21 mouse cellular contexts compared by ENCODE assay signal in genomic region chr17:85352731-85353130, GRCm38 (mm10).
A peak's percentile ranks its signal among the peaks of the same experiment; 100 is the strongest.
DNase-seq lines count a peak whose midpoint lies in the region; TF ChIP-seq lines count a peak whose summit lies in the region.
"Had no signal": no experiment of that assay in that cellular context is flagged by ENCODE, and none has a peak within 500 bp of the region (broad histone marks: within the 10 kb centered on the region; RNA-seq: fewer than 3 reads in every experiment).

No protein-coding gene starts in this region.

- H3K27ac ChIP-seq in cerebellum, adult 2 months (ENCODE audit: insufficient read depth, low read length) = no peak overlapping the region
- H3K27ac ChIP-seq: embryonic facial prominence, embryonic 10.5 days; hindbrain, embryonic 12.5 days; kidney, embryonic 15.5 days; limb, embryonic 13.5 days; midbrain, embryonic 13.5 days; neural tube, embryonic 12.5 days had no signal

- no peak for TF ChIP-seq POLR2A in cerebellum, adult 2 months (IDR thresholded peaks at IDR 0.05; ENCODE audit: borderline replicate concordance, insufficient read depth, low read length)

- WGBS in cerebellum, adult 2 months = 93% methylated on average over 7 of the region's 7 CpGs

- 0 out of 2 replicates have a peak, but pooled peaks have one; percentile 3 for TF ChIP-seq CTCF in cerebellum, adult 2 months (IDR thresholded peaks at IDR 0.05; ENCODE audit: borderline replicate concordance, insufficient read depth, low read depth, low read length)

- H3K27me3 ChIP-seq in cerebellum, adult 2 months (ENCODE audit: control insufficient read depth, insufficient read depth, low read length) = no peaks in the 10 kb centered on the region
- H3K27me3 ChIP-seq: heart, embryonic 12.5 days; hindbrain, embryonic 12.5 days; kidney, embryonic 15.5 days; limb, embryonic 13.5 days; midbrain, embryonic 13.5 days; neural tube, embryonic 12.5 days; Patski had no signal

- no peak overlapping the region for H3K4me3 ChIP-seq in cerebellum, adult 2 months (replicated peaks; ENCODE audit: insufficient read depth, low read depth, low read length)
- H3K4me3 ChIP-seq: embryonic facial prominence, embryonic 10.5 days; heart, embryonic 12.5 days; hindbrain, embryonic 12.5 days; kidney, embryonic 15.5 days; limb, embryonic 13.5 days; midbrain, embryonic 13.5 days; neural tube, embryonic 12.5 days had no signal

- no peak for DNase-seq in cerebellum, adult 2 months
- no peak for DNase-seq in cerebellum, adult 11-12 months
- DNase-seq in kidney, postnatal 4 days = peak; percentile 14 to 25
- no peak for DNase-seq in kidney, postnatal 25 days
- peak; percentile 13 for DNase-seq in thymus, postnatal 4 days
- no peak for DNase-seq in thymus, postnatal 25 days
- no peak for DNase-seq in ovary, postnatal 36 days (ENCODE audit: low spot score)
- no peak for DNase-seq in kidney, adult 18-20 months
- DNase-seq: B cell, adult 2 months; cerebellum, adult 8-10 months; lung, postnatal 14 days; spleen, adult 18-20 months; thymus, adult 2 months had no signal

- peaks cover 13% of the 10 kb centered on the region for H3K4me1 ChIP-seq in cerebellum, adult 2 months (ENCODE audit: control insufficient read depth, insufficient read depth, low read length)
- H3K4me1 ChIP-seq: heart, embryonic 12.5 days; hindbrain, embryonic 12.5 days; kidney, embryonic 15.5 days; limb, embryonic 13.5 days; midbrain, embryonic 13.5 days; neural tube, embryonic 12.5 days had no signal

Comparison
In these comparisons a context has a peak if more than half of its experiments do, and no peak if none do; other contexts are left out.
1. DNase-seq: peak in kidney, postnatal 4 days (2 of 2) and thymus, postnatal 4 days (single experiment); none in cerebellum, adult 2 months (0 of 2), cerebellum, adult 11-12 months (single experiment), kidney, postnatal 25 days (0 of 2), thymus, postnatal 25 days (single experiment), ovary, postnatal 36 days (single experiment) and kidney, adult 18-20 months (single experiment).